Mouse (Mus musculus) thymus, postnatal 25 days (tissue): Measurements from ENCODE around the gene Ascc1.
"Not testable (repeated sequence)": the region's sequence is repeated elsewhere in the genome, so short reads cannot be mapped to it uniquely, and the experiment has no call there.

ENCODE experiments used
- DNase-seq: peaks from one replicate; pipeline ENCODE4 v3.0.0; 2022

The Ascc1 gene

GRCm38 (mm10) chr10:60118464-60118863 lies 115.9 kb downstream of the Ascc1 start:
- DNase-seq = no peak

- DNase-seq = no peak
Observed at GRCm38 (mm10) chr10:60120630-60121029, 118.0 kb downstream of the Ascc1 start.

- DNase-seq = peak; percentile 22
Observed at GRCm38 (mm10) chr10:60124078-60124477, 121.5 kb downstream of the Ascc1 start.

GRCm38 (mm10) chr10:60125529-60126327 lies 123.1 kb downstream of the Ascc1 start:
- peak; percentile 19 for DNase-seq

GRCm38 (mm10) chr10:60128287-60128686 lies 125.7 kb downstream of the Ascc1 start:
- DNase-seq = no peak

GRCm38 (mm10) chr10:60130504-60130903 lies 127.9 kb downstream of the Ascc1 start:
- no peak for DNase-seq

- no peak for DNase-seq
Observed at GRCm38 (mm10) chr10:60133501-60133900, 130.9 kb downstream of the Ascc1 start.

GRCm38 (mm10) chr10:60134201-60134600 lies 131.6 kb downstream of the Ascc1 start:
- DNase-seq = no peak

- DNase-seq = not testable (repeated sequence)
Observed at GRCm38 (mm10) chr10:60136010-60136409, 133.4 kb downstream of the Ascc1 start.

- no peak for DNase-seq
Observed at GRCm38 (mm10) chr10:60136935-60137334, 134.3 kb downstream of the Ascc1 start.

- no peak for DNase-seq
Observed at GRCm38 (mm10) chr10:60138680-60139079, 136.1 kb downstream of the Ascc1 start.

- no peak for DNase-seq
Observed at GRCm38 (mm10) chr10:60140751-60141150, 138.1 kb downstream of the Ascc1 start.

GRCm38 (mm10) chr10:60141656-60142160 lies 139.1 kb downstream of the Ascc1 start:
- no peak for DNase-seq

- not testable (repeated sequence) for DNase-seq
Observed at GRCm38 (mm10) chr10:60147510-60148047, 145.0 kb downstream of the Ascc1 start.

GRCm38 (mm10) chr10:60148087-60148486 lies 145.5 kb downstream of the Ascc1 start:
- DNase-seq = peak; percentile 87
